In genomic region chr15:101221298-101222104, GRCm38 (mm10) we compare ENCODE assay signal across 8 mouse cellular contexts. TPM values are rescaled to one million over a fixed set of nuclear protein-coding genes. Genes with fewer than 3 reads are reported as not detected.
DNase-seq lines count a peak whose midpoint lies in the region; ATAC-seq and TF ChIP-seq lines count a peak whose summit lies in the region.

No protein-coding gene starts in this region.

- peak overlapping the region; percentile 55 for H3K4me2 ChIP-seq in lung, embryonic 14.5 days

- H3K9ac ChIP-seq in lung, embryonic 14.5 days = no peak overlapping the region

- 0 out of 2 replicates have a peak, but pooled peaks cover 5% of the 10 kb centered on the region for H3K27me3 ChIP-seq in lung, embryonic 14.5 days (ENCODE audit: insufficient read depth, low read length)

- peaks cover 16% of the 10 kb centered on the region; the same call in 1 of the 2 replicates for H3K4me1 ChIP-seq in lung, embryonic 14.5 days (ENCODE audit: insufficient read depth)

- H3K27ac ChIP-seq in lung, embryonic 14.5 days (ENCODE audit: low read depth) = peak overlapping the region; percentile 3; the same call in 1 of the 2 replicates

- H3K9me3 ChIP-seq in lung, embryonic 14.5 days (ENCODE audit: low read depth, low read length) = no peaks in the 10 kb centered on the region

- ATAC-seq in lung, embryonic 14.5 days (ENCODE audit: insufficient read depth) = peak; percentile 42; the same call in 1 of the 2 replicates

- DNase-seq in CD8-positive naive resting alpha-beta T cell, adult 2 months (ENCODE audit: low read depth in 2 of 2, low spot score in 2 of 2) = peak; percentile 52 to 65
- DNase-seq in cerebellum, adult 11-12 months = peak; percentile 83
- DNase-seq in forelimb bud, embryonic 11.5 days (ENCODE audit: low read depth, low spot score) = peak; percentile 84
- peak; percentile 94 for DNase-seq in heart, postnatal 4 days
- DNase-seq in layer of hippocampus, adult 9-10 months (ENCODE audit: low spot score) = peak; percentile 82
- peak; percentile 94 for DNase-seq in lung, embryonic 14.5 days
- DNase-seq in ovary, postnatal 10 days (ENCODE audit: low spot score) = peak; percentile 86
- DNase-seq in thymus, postnatal 36 days = peak; percentile 75 to 81

- TF ChIP-seq CTCF in lung, embryonic 14.5 days (IDR thresholded peaks at IDR 0.05; ENCODE audit: low read depth) = peak; percentile 93

- H3K36me3 ChIP-seq in lung, embryonic 14.5 days (ENCODE audit: insufficient read depth) = no peaks in the 10 kb centered on the region

- H3K4me3 ChIP-seq in lung, embryonic 14.5 days (ENCODE audit: low read depth, low read length) = peak overlapping the region; percentile 17

- 4% methylated on average over 14 of the region's 14 CpGs for WGBS in lung, embryonic 14.5 days

RNA-seq across cellular contexts. Expression of gene Grasp, which starts 2.5 kb away (rescaled TPM):
- total RNA-seq in heart, postnatal 4 days (2021) = 10 to 100 TPM; 13.9 to 15.1 TPM
- 7.8 and 10.4 TPM in 2 replicates for polyA plus RNA-seq in lung, embryonic 14.5 days (2014; fragmentation: Nextera tagmentation; extraction: Ambion mirVana)

RNA-seq across cellular contexts. Expression of gene Nr4a1, which starts 32.6 kb away (rescaled TPM):
- total RNA-seq in heart, postnatal 4 days (2021) = 10 to 100 TPM; 48.1 to 49.6 TPM
- polyA plus RNA-seq in lung, embryonic 14.5 days (2014; fragmentation: Nextera tagmentation; extraction: Ambion mirVana) = 8.8 TPM in 2 replicates

RNA-seq across cellular contexts. Expression of gene Acvr1b, which starts 47.6 kb away (rescaled TPM):
- 10 to 100 TPM; 20.8 to 21.4 TPM for total RNA-seq in heart, postnatal 4 days (2021)
- 6.3 and 6.4 TPM in 2 replicates for polyA plus RNA-seq in lung, embryonic 14.5 days (2014; fragmentation: Nextera tagmentation; extraction: Ambion mirVana)

Comparison
In these comparisons a context has a peak if more than half of its experiments do, and no peak if none do; other contexts are left out.
1. Peak in every context shown above with its lines: DNase-seq, ATAC-seq, H3K4me3 ChIP-seq and H3K27ac ChIP-seq.